Comparison of ENCODE assay signal across 13 mouse cellular contexts in the genomic region with DNA sequence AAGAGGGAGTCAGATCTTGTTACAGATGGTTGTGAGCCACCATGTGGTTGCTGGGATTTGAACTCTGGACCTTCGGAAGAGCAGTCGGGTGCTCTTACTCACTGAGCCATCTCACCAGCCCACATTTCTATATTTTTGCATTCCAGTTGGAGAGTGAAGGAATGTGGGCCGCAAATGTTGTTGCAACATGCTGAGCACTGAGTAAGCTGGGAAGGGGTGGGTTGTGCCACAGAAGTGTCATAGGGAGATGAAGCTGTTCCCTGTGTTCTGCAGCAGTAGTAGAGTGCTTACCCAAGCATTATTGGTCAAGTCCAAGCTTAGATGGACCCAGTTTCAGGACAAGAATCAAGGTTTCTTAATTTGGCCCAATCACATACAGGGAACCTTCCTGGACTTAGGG.
"Had no signal": no experiment of that assay in that cellular context is flagged by ENCODE, and none has a peak within 500 bp of the region (broad histone marks: within the 10 kb centered on the region; RNA-seq: fewer than 3 reads in every experiment).

No protein-coding gene starts in this region.

- DNase-seq: liver, embryonic 13.5 days; liver, postnatal 0 days; lung, adult 2 months; lung, postnatal 14 days; midbrain, embryonic 14.5 days; retina, postnatal 1 day; right cerebral cortex, postnatal 14 days; right cerebral cortex, postnatal 4 days; spleen, adult 18-20 months; thymus, adult 18-20 months; thymus, postnatal 14 days; thymus, postnatal 36 days had no signal

- ATAC-seq: liver, postnatal 0 days; midbrain, embryonic 16.5 days had no signal
